Mouse (Mus musculus) hindbrain, embryonic 16.5 days (tissue): ENCODE results near the gene Ccdc38. TPM values are rescaled to one million over a fixed set of nuclear protein-coding genes. Genes with fewer than 3 reads are reported as not detected.

Experiments used
- ATAC-seq: fragments of 200-750 bp; cut with Nextera tagmentation; 2 replicates; pipeline ENCODE4 v1.8.0; 2017; ENCODE audit warnings: moderate TSS enrichment, moderate library complexity
- H3K27ac ChIP-seq: fragments of 300-500 bp; sonication (generic); 2 replicates; pipeline ENCODE4 v1.5.1; 2014; ENCODE audit warnings: low read depth, mild to moderate bottlenecking, control low read depth, low read length, moderate library complexity
- H3K27me3 ChIP-seq: fragments of 300-500 bp; sonication (generic); replicated peaks from 2 replicates; pipeline ENCODE4 v1.6.1; 2014; ENCODE audit warnings: low read length; ENCODE audit not compliant: control insufficient read depth, insufficient read depth
- H3K36me3 ChIP-seq: fragments of 300-500 bp; sonication (generic); 2 replicates; pipeline ENCODE4 v1.6.1; 2014; ENCODE audit warnings: mild to moderate bottlenecking, low read length, moderate library complexity, mixed read lengths; ENCODE audit not compliant: control insufficient read depth, insufficient read depth
- H3K4me1 ChIP-seq: fragments of 300-500 bp; sonication (generic); 2 replicates; pipeline ENCODE4 v1.6.1; 2014; ENCODE audit warnings: low read depth, low read length; ENCODE audit not compliant: control insufficient read depth, insufficient read depth
- H3K4me2 ChIP-seq: fragments of 300-500 bp; sonication (generic); 2 replicates; pipeline ENCODE4 v1.6.1; 2014; ENCODE audit warnings: mild to moderate bottlenecking, low read length, control low read depth, moderate library complexity
- H3K4me3 ChIP-seq: fragments of 300-500 bp; sonication (generic); 2 replicates; pipeline ENCODE4 v1.5.1; 2014; ENCODE audit warnings: mild to moderate bottlenecking, low read length, control low read depth, moderate library complexity
- H3K9ac ChIP-seq: fragments of 300-500 bp; sonication (generic); 2 replicates; pipeline ENCODE4 v1.6.1; 2014; ENCODE audit warnings: low read depth, mild to moderate bottlenecking, control low read depth, low read length, moderate library complexity
- H3K9me3 ChIP-seq: fragments of 300-500 bp; sonication (generic); 2 replicates; pipeline ENCODE4 v1.6.1; 2014; ENCODE audit warnings: mild to moderate bottlenecking, low read length, moderate library complexity; ENCODE audit not compliant: control insufficient read depth
- WGBS: fragments of 180-500 bp; shearing (Covaris S2); extraction: QIAGEN DNeasy Blood & Tissue Kit; methylation state at CpG from one replicate; pipeline ENCODE4 v1.1.7; 2014; 5-methylcytosine and 5-hydroxymethylcytosine counted together
- polyA plus RNA-seq: library from polyadenylated mRNA; unstranded; fragments of >200 nt; fragmentation: Nextera tagmentation; extraction: Ambion mirVana; gene quantifications from 2 replicates; pipeline ENCODE4 v1.2.1, GENCODE M21; 2015

Ccdc38 gene
- polyA plus RNA-seq, 1 experiment from 2014 or later: 0.19 TPM

GRCm38 (mm10) chr10:93633563-93633962 lies 93.1 kb downstream of the Ccdc38 start:
- Histone ChIP-seq H3K27ac (no peak overlapping the region), H3K4me3 (no peak overlapping the region), H3K4me2 (no peak overlapping the region), H3K27me3 (no peaks in the 10 kb centered on the region), H3K9me3 (no peaks in the 10 kb centered on the region), H3K36me3 (no peaks in the 10 kb centered on the region), H3K9ac (no peak overlapping the region), H3K4me1 (no peaks in the 10 kb centered on the region)
- no peak for ATAC-seq
- whole genome bisulfite sequencing: 77% methylated on average over 5 of the region's 5 CpGs

Other genes starting within 250 kb of the Ccdc38 start
- 4.1 and 8.8 TPM in 2 replicates for gene Elk3, start 229.5 kb upstream of the Ccdc38 start, polyA plus RNA-seq
- 89.8 and 92.4 TPM in 2 replicates for gene Lta4h, start 87.2 kb upstream of the Ccdc38 start, polyA plus RNA-seq
- gene Hal, start 51.9 kb upstream of the Ccdc38 start, polyA plus RNA-seq: 0.09 and 0.19 TPM in 2 replicates
- gene Amdhd1, start 599 bp upstream of the Ccdc38 start, polyA plus RNA-seq: 0.10 and 0.18 TPM in 2 replicates
- gene Snrpf, start 49.1 kb downstream of the Ccdc38 start, polyA plus RNA-seq: 48.3 and 54.7 TPM in 2 replicates
- 0.81 and 1.4 TPM in 2 replicates for gene Ntn4, start 100.0 kb downstream of the Ccdc38 start, polyA plus RNA-seq